Mouse (Mus musculus): ENCODE measurements at regions not wholly inside any gene's neighbourhood (a gene's known extent, or its start where the extent isn't known, plus 50 kb on each side); places are given as distances from the start of the nearest gene placed in this dataset.

GRCm38 (mm10) chr6:135542356-135542755, 180.0 kb downstream of the Emp1 start:
- TF ChIP-seq CTCF (conservative IDR thresholded peaks at IDR 0.05; ENCODE audit: insufficient read depth, insufficient read length, low read depth, low read length) (no peak), POLR2A (IDR thresholded peaks at IDR 0.05; ENCODE audit: low read depth, low read length) (no peak)
